Mouse (Mus musculus) gastrocnemius, postnatal 14 days (tissue): ENCODE data around the gene Rad54l2. TPM values are rescaled to one million over a fixed set of nuclear protein-coding genes. Genes with fewer than 3 reads are reported as not detected.

Experiments
- DNase-seq: peaks from one replicate; pipeline ENCODE4 v3.0.0; 2021; ENCODE audit warnings: mixed read lengths
- intact Hi-C: fragments of 180-260 bp; cut with DNase I; formaldehyde crosslinking; loops from one replicate; pipeline ENCODE4 v1.15.1; 2025; ENCODE audit warnings: low total_unique reads
- total RNA-seq, 2 experiments: library from RNA; stranded (reverse); gene quantifications; 2 replicates each; pipeline ENCODE4 v1.2.3; 2021

Gene Rad54l2
- total RNA-seq, 2 experiments from 2014 or later: 6.6 to 7.1 TPM

GRCm38 (mm10) chr9:106756421-106756820, 32.6 kb downstream of the Rad54l2 start:
- no peak for DNase-seq
- intact Hi-C loops: no loop called here

GRCm38 (mm10) chr9:106755776-106756175, 33.2 kb downstream of the Rad54l2 start:
- no peak for DNase-seq
- intact Hi-C loops: no loop called here

GRCm38 (mm10) chr9:106754311-106754710, 34.7 kb downstream of the Rad54l2 start:
- intact Hi-C loops: no loop called here
- DNase-seq: no peak

- intact Hi-C loops: no loop called here
- no peak for DNase-seq
These were observed 36.9 kb downstream of the Rad54l2 start for GRCm38 (mm10) chr9:106752135-106752534.

GRCm38 (mm10) chr9:106739962-106740361, 49.0 kb downstream of the Rad54l2 start:
- intact Hi-C loops: no loop called here
- no peak for DNase-seq

- intact Hi-C loops: no loop called here
- DNase-seq: no peak
These were observed 49.9 kb downstream of the Rad54l2 start for GRCm38 (mm10) chr9:106739056-106739455.

GRCm38 (mm10) chr9:106738199-106738985, 50.6 kb downstream of the Rad54l2 start:
- no peak for DNase-seq
- intact Hi-C loops: no loop called here

- no peak for DNase-seq
- intact Hi-C loops: no loop called here
These were observed 55.3 kb downstream of the Rad54l2 start for GRCm38 (mm10) chr9:106733690-106734089.

GRCm38 (mm10) chr9:106729416-106729815, 59.6 kb downstream of the Rad54l2 start:
- intact Hi-C loops: no loop called here
- DNase-seq: no peak

- DNase-seq: no peak
- intact Hi-C loops: no loop called here
These were observed 62.1 kb downstream of the Rad54l2 start for GRCm38 (mm10) chr9:106726891-106727290.

GRCm38 (mm10) chr9:106725435-106725834, 63.6 kb downstream of the Rad54l2 start:
- intact Hi-C loops: no loop called here
- no peak for DNase-seq

- DNase-seq: no peak
- intact Hi-C loops: no loop called here
These were observed 64.1 kb downstream of the Rad54l2 start for GRCm38 (mm10) chr9:106724864-106725263.

GRCm38 (mm10) chr9:106716729-106717128, 72.3 kb downstream of the Rad54l2 start:
- intact Hi-C loops: no loop called here
- no peak for DNase-seq

GRCm38 (mm10) chr9:106716232-106716631, 72.8 kb downstream of the Rad54l2 start:
- DNase-seq: no peak
- intact Hi-C loops: no loop called here

GRCm38 (mm10) chr9:106712470-106712869, 76.5 kb downstream of the Rad54l2 start:
- intact Hi-C loops: no loop called here
- DNase-seq: no peak

- DNase-seq: peak; percentile 66
- intact Hi-C loops: no loop called here
These were observed 96.0 kb downstream of the Rad54l2 start for GRCm38 (mm10) chr9:106692973-106693481.

- intact Hi-C loops: loop anchor here (10.0 kb wide), 1 partner anchor 196 kb away; the partner anchor contains the start of gene Rbm15b
- no peak for DNase-seq
These were observed 100.2 kb downstream of the Rad54l2 start for GRCm38 (mm10) chr9:106688834-106689233.

- DNase-seq: peak; percentile 62
- intact Hi-C loops: loop anchor here (10.0 kb wide), 1 partner anchor 198 kb away; the partner anchor contains the start of gene Rbm15b
These were observed 101.9 kb downstream of the Rad54l2 start for GRCm38 (mm10) chr9:106686983-106687650.

GRCm38 (mm10) chr9:106685249-106686101, 103.5 kb downstream of the Rad54l2 start, which contains the start of gene Tex264:
Gene Tex264 (minus strand): TSS chr9:106685927.
- DNase-seq: peak; percentile 87

GRCm38 (mm10) chr9:106684918-106685248, 104.1 kb downstream of the Rad54l2 start:
- intact Hi-C loops: loop anchor here (10.0 kb wide), 1 partner anchor 200 kb away; the partner anchor contains the start of gene Rbm15b
- no peak for DNase-seq

More at GRCm38 (mm10) chr9:106685249-106686101, 103.5 kb downstream of the Rad54l2 start, which contains the start of gene Tex264:
- intact Hi-C loops: loop anchor here (10.0 kb wide), 1 partner anchor 199 kb away; the partner anchor contains the start of gene Rbm15b
